Comparison of ENCODE assay signal across 8 mouse cellular contexts in genomic region chr4:120615528-120616081, GRCm38 (mm10). TPM values are rescaled to one million over a fixed set of nuclear protein-coding genes. Genes with fewer than 3 reads are reported as not detected.
DNase-seq lines count a peak whose midpoint lies in the region; ATAC-seq lines count a peak whose summit lies in the region.

No protein-coding gene starts in this region.

- H3K27ac ChIP-seq in kidney, embryonic 14.5 days (ENCODE audit: low read depth, low read length), result peak overlapping the region; percentile 65; the same call in 1 of the 2 replicates
- peak overlapping the region; percentile 96 for H3K27ac ChIP-seq in heart, embryonic 15.5 days
- H3K27ac ChIP-seq in neural tube, embryonic 13.5 days (replicated peaks), result no peak overlapping the region

- WGBS in kidney, embryonic 14.5 days, result 24% methylated on average over 10 of the region's 10 CpGs
- WGBS in heart, embryonic 15.5 days, result 26% methylated on average over 10 of the region's 10 CpGs
- WGBS in neural tube, embryonic 13.5 days, result 24% methylated on average over 10 of the region's 10 CpGs

- DNase-seq in kidney, postnatal 14 days, result no peak
- DNase-seq in embryo, embryonic 9.5 days (ENCODE audit: extremely low spot score), result peak; percentile 64
- peak; percentile 14 to 15 for DNase-seq in left cerebral cortex, postnatal 36 days (ENCODE audit: low spot score in 2 of 2)
- DNase-seq in layer of hippocampus, adult 9-11 months, result no peak
- no peak for DNase-seq in adrenal gland, postnatal 25 days

- H3K36me3 ChIP-seq in kidney, embryonic 14.5 days (ENCODE audit: control insufficient read depth, insufficient read depth, low read length), result no peaks in the 10 kb centered on the region
- H3K36me3 ChIP-seq in heart, embryonic 15.5 days, result no peaks in the 10 kb centered on the region
- H3K36me3 ChIP-seq in neural tube, embryonic 13.5 days, result no peaks in the 10 kb centered on the region

- intact Hi-C loops in left cerebral cortex, postnatal 36 days (cut with DNase I), result loop anchor here (2.0 kb wide), 1 partner anchor 45 kb away; no protein-coding TSS in a partner anchor

- no peak overlapping the region for H3K9ac ChIP-seq in kidney, embryonic 14.5 days (ENCODE audit: low read depth, low read length)
- peak overlapping the region; percentile 43; the same call in 1 of the 2 replicates for H3K9ac ChIP-seq in heart, embryonic 15.5 days
- H3K9ac ChIP-seq in neural tube, embryonic 13.5 days, result no peak overlapping the region

- no peaks in the 10 kb centered on the region for H3K4me1 ChIP-seq in kidney, embryonic 14.5 days (ENCODE audit: control insufficient read depth, insufficient read depth, low read length)
- H3K4me1 ChIP-seq in heart, embryonic 15.5 days (replicated peaks), result peaks cover 39% of the 10 kb centered on the region
- peaks cover 31% of the 10 kb centered on the region for H3K4me1 ChIP-seq in neural tube, embryonic 13.5 days (replicated peaks)

- peak; percentile 28 for ATAC-seq in kidney, embryonic 14.5 days (ENCODE audit: low FRiP score, low TSS enrichment)
- ATAC-seq in heart, embryonic 15.5 days (replicated peaks; ENCODE audit: insufficient number of reproducible peaks, insufficient read depth, low FRiP score, low read depth), result peak; percentile 77
- peak; percentile 42; the same call in 1 of the 2 replicates for ATAC-seq in neural tube, embryonic 13.5 days (ENCODE audit: low read depth)

- no peaks in the 10 kb centered on the region for H3K27me3 ChIP-seq in kidney, embryonic 14.5 days (ENCODE audit: control insufficient read depth, insufficient read depth, low read length)
- no peaks in the 10 kb centered on the region for H3K27me3 ChIP-seq in heart, embryonic 15.5 days
- no peaks in the 10 kb centered on the region for H3K27me3 ChIP-seq in neural tube, embryonic 13.5 days

- no peak overlapping the region for H3K4me3 ChIP-seq in kidney, embryonic 14.5 days (ENCODE audit: low read length)
- H3K4me3 ChIP-seq in heart, embryonic 15.5 days, result no peak overlapping the region
- no peak overlapping the region for H3K4me3 ChIP-seq in neural tube, embryonic 13.5 days

- H3K4me2 ChIP-seq in kidney, embryonic 14.5 days (replicated peaks; ENCODE audit: low read depth, low read length), result no peak overlapping the region
- no peak overlapping the region for H3K4me2 ChIP-seq in heart, embryonic 15.5 days
- H3K4me2 ChIP-seq in neural tube, embryonic 13.5 days, result no peak overlapping the region

- H3K9me3 ChIP-seq in kidney, embryonic 14.5 days (ENCODE audit: control insufficient read depth, low read length), result no peaks in the 10 kb centered on the region; the same call in 1 of the 2 replicates
- no peaks in the 10 kb centered on the region for H3K9me3 ChIP-seq in heart, embryonic 15.5 days (replicated peaks)
- no peaks in the 10 kb centered on the region for H3K9me3 ChIP-seq in neural tube, embryonic 13.5 days

RNA-seq across cellular contexts. Expression of gene Gm8439, which starts 27.1 kb away (rescaled TPM):
- polyA plus RNA-seq in kidney, embryonic 14.5 days (2014; fragmentation: Nextera tagmentation; extraction: Ambion mirVana), result not detected in 2 replicates
- polyA plus RNA-seq in heart, embryonic 15.5 days (2015; fragmentation: Nextera tagmentation; extraction: Ambion mirVana), result 0.52 TPM in 1 of 2 replicates, not detected in the other
- total RNA-seq in left cerebral cortex, postnatal 36 days (2021), result not detected
- polyA plus RNA-seq in neural tube, embryonic 13.5 days (2015; fragmentation: Nextera tagmentation; extraction: Ambion mirVana), result not detected in 2 replicates
- total RNA-seq in adrenal gland, postnatal 25 days (2021), result not detected in 2 replicates

RNA-seq across cellular contexts. Expression of gene Ctps, which starts 45.5 kb away (rescaled TPM):
- polyA plus RNA-seq in kidney, embryonic 14.5 days (2014; fragmentation: Nextera tagmentation; extraction: Ambion mirVana), result 80.5 and 102 TPM in 2 replicates
- 86.3 and 90.7 TPM in 2 replicates for polyA plus RNA-seq in heart, embryonic 15.5 days (2015; fragmentation: Nextera tagmentation; extraction: Ambion mirVana)
- 10 to 100 TPM; 42.7 to 46.1 TPM for total RNA-seq in left cerebral cortex, postnatal 36 days (2021)
- 73.8 and 81.3 TPM in 2 replicates for polyA plus RNA-seq in neural tube, embryonic 13.5 days (2015; fragmentation: Nextera tagmentation; extraction: Ambion mirVana)
- 30.5 and 41.3 TPM in 2 replicates for total RNA-seq in adrenal gland, postnatal 25 days (2021)

RNA-seq across cellular contexts. Expression of gene Cited4, which starts 50.8 kb away (rescaled TPM):
- polyA plus RNA-seq in kidney, embryonic 14.5 days (2014; fragmentation: Nextera tagmentation; extraction: Ambion mirVana), result 9.3 and 11.0 TPM in 2 replicates
- polyA plus RNA-seq in heart, embryonic 15.5 days (2015; fragmentation: Nextera tagmentation; extraction: Ambion mirVana), result 21.5 and 26.4 TPM in 2 replicates
- 10 to 100 TPM; 19.3 to 25.5 TPM for total RNA-seq in left cerebral cortex, postnatal 36 days (2021)
- 0.95 and 1.4 TPM in 2 replicates for polyA plus RNA-seq in neural tube, embryonic 13.5 days (2015; fragmentation: Nextera tagmentation; extraction: Ambion mirVana)
- 61.7 and 80.0 TPM in 2 replicates for total RNA-seq in adrenal gland, postnatal 25 days (2021)

Comparison
In these comparisons a context has a peak if more than half of its experiments do, and no peak if none do; other contexts are left out.
1. DNase-seq: peak in embryo, embryonic 9.5 days (single experiment) and left cerebral cortex, postnatal 36 days (2 of 2); none in kidney, postnatal 14 days (single experiment), layer of hippocampus, adult 9-11 months (single experiment) and adrenal gland, postnatal 25 days (single experiment).
2. Peak in every context shown above with its lines, with median percentiles within 50 percentile points of each other: ATAC-seq.